21 mouse cellular contexts compared by ENCODE assay signal in genomic region chr4:97569320-97569719, GRCm38 (mm10).
"Had no signal": no experiment of that assay in that cellular context is flagged by ENCODE, and none has a peak within 500 bp of the region (broad histone marks: within the 10 kb centered on the region; RNA-seq: fewer than 3 reads in every experiment).

No protein-coding gene starts in this region.

- DNase-seq: kidney, adult 11 months; kidney, adult 8-10 months; kidney, postnatal 14 days; kidney, postnatal 4 days; liver; liver, embryonic 13.5 days; lung, embryonic 14.5 days; right cerebral cortex, postnatal 14 days; spleen, adult 18-20 months; thymus, postnatal 25 days had no signal

- H3K4me1 ChIP-seq: limb, embryonic 13.5 days; liver, embryonic 13.5 days; megakaryocyte, embryonic 14.5 days; midbrain, embryonic 10.5 days; midbrain, embryonic 13.5 days; neural tube, embryonic 13.5 days; stomach, embryonic 15.5 days had no signal

- ATAC-seq: lung, postnatal 0 days; midbrain, embryonic 13.5 days; midbrain, embryonic 16.5 days had no signal

- H3K36me3 ChIP-seq: limb, embryonic 10.5 days; limb, embryonic 13.5 days; liver, embryonic 13.5 days; midbrain, embryonic 10.5 days; midbrain, embryonic 13.5 days; neural tube, embryonic 13.5 days; stomach, embryonic 15.5 days had no signal

- H3K27me3 ChIP-seq: liver, embryonic 13.5 days; megakaryocyte, embryonic 14.5 days; midbrain, embryonic 13.5 days; neural tube, embryonic 13.5 days; stomach, embryonic 15.5 days had no signal

- H3K4me3 ChIP-seq: limb, embryonic 10.5 days; limb, embryonic 13.5 days; liver, embryonic 13.5 days; megakaryocyte, embryonic 14.5 days; midbrain, embryonic 10.5 days; midbrain, embryonic 13.5 days; myocyte; neural tube, embryonic 13.5 days; stomach, embryonic 15.5 days had no signal

- H3K9ac ChIP-seq: limb, embryonic 13.5 days; liver, embryonic 13.5 days; lung, embryonic 14.5 days; midbrain, embryonic 13.5 days; neural tube, embryonic 13.5 days; stomach, embryonic 15.5 days had no signal

- H3K9me3 ChIP-seq: limb, embryonic 10.5 days; limb, embryonic 13.5 days; liver, embryonic 13.5 days; megakaryocyte, embryonic 14.5 days; midbrain, embryonic 10.5 days; midbrain, embryonic 13.5 days; neural tube, embryonic 13.5 days; stomach, embryonic 15.5 days had no signal

- H3K27ac ChIP-seq: limb, embryonic 10.5 days; limb, embryonic 13.5 days; liver, embryonic 13.5 days; macrophage; midbrain, embryonic 10.5 days; midbrain, embryonic 13.5 days; neural tube, embryonic 13.5 days; stomach, embryonic 15.5 days had no signal

- H3K4me2 ChIP-seq: limb, embryonic 13.5 days; liver, embryonic 13.5 days; lung, embryonic 14.5 days; midbrain, embryonic 13.5 days; neural tube, embryonic 13.5 days; stomach, embryonic 15.5 days had no signal
